Mouse (Mus musculus) CH12.LX (cell line): ENCODE results near the gene 1190005I06Rik.

Experiments
- BHLHE40 ChIP-seq: IDR thresholded peaks from 2 replicates; pipeline ENCODE4 v1.6.1; 2011; ENCODE audit warnings: mild to moderate bottlenecking, low read depth, low read length, improper control_type of control experiment
- CTCF ChIP-seq, 2 experiments: IDR thresholded peaks in 1 of 2; conservative IDR thresholded peaks in 1 of 2; 2 replicates each; pipeline ENCODE4 v1.5.1; 2011 to 2012; ENCODE audit warnings: low read depth in 2 of 2, low read length in 2 of 2, improper control_type of control experiment in 1 of 2, inconsistent platforms in 1 of 2, mild to moderate bottlenecking in 1 of 2, moderate library complexity in 1 of 2
- E2F4 ChIP-seq: IDR thresholded peaks from 2 replicates; pipeline ENCODE4 v1.6.1; 2011; ENCODE audit warnings: low read depth, low read length, improper control_type of control experiment; ENCODE audit not compliant: insufficient replicate concordance
- ETS1 ChIP-seq: conservative IDR thresholded peaks from 2 replicates; pipeline ENCODE4 v1.6.1; 2012; ENCODE audit warnings: low read depth, mild to moderate bottlenecking, inconsistent platforms, low read length, improper control_type of control experiment, moderate library complexity
- MAFK ChIP-seq: IDR thresholded peaks from 2 replicates; pipeline ENCODE4 v1.6.1; 2011; ENCODE audit warnings: low read length, improper control_type of control experiment; ENCODE audit not compliant: insufficient replicate concordance
- MAX ChIP-seq: IDR thresholded peaks from 2 replicates; pipeline ENCODE4 v1.6.1; 2011; ENCODE audit warnings: low read length, improper control_type of control experiment
- POLR2A ChIP-seq: IDR thresholded peaks from 2 replicates; pipeline ENCODE4 v1.6.1; 2011; ENCODE audit warnings: low read depth, mild to moderate bottlenecking, improper control_type of control experiment, low read length
- USF1 ChIP-seq: IDR thresholded peaks from 2 replicates; pipeline ENCODE4 v1.6.1; 2014; ENCODE audit warnings: low read depth, mild to moderate bottlenecking, inconsistent platforms, low read length, improper control_type of control experiment
- USF2 ChIP-seq: conservative IDR thresholded peaks from 2 replicates; pipeline ENCODE4 v1.6.1; 2011; ENCODE audit warnings: low read depth, low read length, improper control_type of control experiment

DNA sequence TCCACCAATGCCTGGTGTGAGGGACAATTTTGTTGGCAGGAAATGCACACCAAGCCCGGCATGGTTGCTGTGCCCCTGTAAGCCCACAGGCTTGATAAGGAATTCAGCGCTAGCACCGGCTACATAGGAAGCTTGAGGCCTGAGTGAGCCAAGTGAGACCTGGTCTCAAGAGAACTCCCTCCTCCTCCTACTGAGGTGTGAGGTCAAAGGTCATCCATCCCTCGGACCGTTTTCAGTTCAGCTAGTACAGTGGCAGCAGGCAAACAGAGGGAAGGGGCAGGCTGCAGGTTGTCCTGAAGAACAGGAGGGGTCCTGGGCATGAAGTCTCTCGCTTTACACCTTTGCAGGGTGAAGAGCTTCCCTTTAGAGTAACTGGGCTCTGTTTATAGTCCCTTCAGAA is 16.6 kb downstream of the 1190005I06Rik start:
- TF ChIP-seq POLR2A (no peak), E2F4 (no peak), USF1 (no peak), CTCF (conservative IDR thresholded peaks at IDR 0.05 in 1 of 2, IDR thresholded peaks at IDR 0.05 in 1 of 2; ENCODE audit: low read depth in 2 of 2, low read length in 2 of 2) (no peak), MAX (no peak), BHLHE40 (no peak), USF2 (no peak), ETS1 (no peak), MAFK (no peak)
